ENCODE assay signal across 8 mouse cellular contexts in genomic region chr8:128362940-128363595, GRCm38 (mm10). TPM values are rescaled to one million over a fixed set of nuclear protein-coding genes. Genes with fewer than 3 reads are reported as not detected.
A peak's percentile ranks its signal among the peaks of the same experiment; 100 is the strongest.
DNase-seq lines count a peak whose midpoint lies in the region; ATAC-seq and TF ChIP-seq lines count a peak whose summit lies in the region.

No protein-coding gene starts in this region.

- H3K4me2 ChIP-seq in lung, postnatal 0 days (replicated peaks; ENCODE audit: low read depth, low read length) = peak overlapping the region; percentile 86

- TF ChIP-seq RAD21 in MEL (IDR thresholded peaks at IDR 0.05; ENCODE audit: low read depth, low read length) = peak; percentile 69

- no peaks in the 10 kb centered on the region for H3K36me3 ChIP-seq in MEL (ENCODE audit: control insufficient read depth in 1 of 2, insufficient read depth in 2 of 2, low read length in 2 of 2)
- no peaks in the 10 kb centered on the region for H3K36me3 ChIP-seq in hindbrain, embryonic 10.5 days
- H3K36me3 ChIP-seq in lung, postnatal 0 days (ENCODE audit: insufficient read depth, low read length) = no peaks in the 10 kb centered on the region

- no peaks in the 10 kb centered on the region for H3K9me3 ChIP-seq in MEL (replicated peaks; ENCODE audit: insufficient read depth, low read length)
- H3K9me3 ChIP-seq in hindbrain, embryonic 10.5 days = no peaks in the 10 kb centered on the region
- H3K9me3 ChIP-seq in lung, postnatal 0 days (ENCODE audit: low read length) = no peaks in the 10 kb centered on the region

- no peak overlapping the region for H3K27ac ChIP-seq in MEL (ENCODE audit: control insufficient read depth, low read depth, low read length)
- no peak overlapping the region for H3K27ac ChIP-seq in cerebellum, adult 2 months (ENCODE audit: insufficient read depth, low read length)
- H3K27ac ChIP-seq in hindbrain, embryonic 10.5 days = no peak overlapping the region
- no peak overlapping the region for H3K27ac ChIP-seq in lung, postnatal 0 days (ENCODE audit: low read length)

- WGBS in cerebellum, adult 2 months = 11% methylated on average over 11 of the region's 11 CpGs
- WGBS in hindbrain, embryonic 10.5 days = 13% methylated on average over 11 of the region's 11 CpGs
- 7% methylated on average over 11 of the region's 11 CpGs for WGBS in lung, postnatal 0 days

- ATAC-seq in frontal cortex, adult (ENCODE audit: low TSS enrichment) = peak; percentile 79
- peak; percentile 31; the same call in 1 of the 2 replicates for ATAC-seq in lung, postnatal 0 days

- TF ChIP-seq CTCF in MEL (IDR thresholded peaks at IDR 0.05 in 2 of 3, conservative IDR thresholded peaks at IDR 0.05 in 1 of 3; ENCODE audit: control insufficient read depth in 1 of 3, insufficient read depth in 1 of 3, low read depth in 2 of 3, low read length in 3 of 3, poor library complexity in 1 of 3, severe bottlenecking in 1 of 3) = peak; percentile 68 to 70 (median 69)
- TF ChIP-seq CTCF in cerebellum, adult 2 months (IDR thresholded peaks at IDR 0.05; ENCODE audit: borderline replicate concordance, insufficient read depth, low read depth, low read length) = peak; percentile 81
- peak; percentile 97 for TF ChIP-seq CTCF in lung, postnatal 0 days (IDR thresholded peaks at IDR 0.05)

- no peaks in the 10 kb centered on the region for H3K27me3 ChIP-seq in MEL (ENCODE audit: control insufficient read depth in 1 of 2, insufficient read depth in 2 of 2, low read length in 2 of 2)
- H3K27me3 ChIP-seq in cerebellum, adult 2 months (ENCODE audit: control insufficient read depth, insufficient read depth, low read length) = no peaks in the 10 kb centered on the region
- H3K27me3 ChIP-seq in hindbrain, embryonic 10.5 days (ENCODE audit: insufficient read depth, poor library complexity, severe bottlenecking) = peaks cover 30% of the 10 kb centered on the region; the same call in 1 of the 2 replicates
- no peaks in the 10 kb centered on the region for H3K27me3 ChIP-seq in lung, postnatal 0 days (replicated peaks; ENCODE audit: insufficient read depth, low read length)

- no peak overlapping the region for H3K4me3 ChIP-seq in MEL (ENCODE audit: control insufficient read depth in 1 of 2, insufficient read depth in 1 of 2, low read depth in 2 of 2, low read length in 2 of 2)
- H3K4me3 ChIP-seq in cerebellum, adult 2 months (replicated peaks; ENCODE audit: insufficient read depth, low read depth, low read length) = no peak overlapping the region
- 0 out of 2 replicates have a peak overlapping the region, but pooled peaks have one; percentile 78 for H3K4me3 ChIP-seq in hindbrain, embryonic 10.5 days
- peak overlapping the region; percentile 82 for H3K4me3 ChIP-seq in lung, postnatal 0 days (ENCODE audit: low read depth, low read length)

- TF ChIP-seq POLR2A in MEL (IDR thresholded peaks at IDR 0.05; ENCODE audit: control insufficient read depth in 1 of 2, insufficient read depth in 1 of 2, low read depth in 1 of 2, low read length in 2 of 2, poor library complexity in 1 of 2) = no peak
- TF ChIP-seq POLR2A in cerebellum, adult 2 months (IDR thresholded peaks at IDR 0.05; ENCODE audit: borderline replicate concordance, insufficient read depth, low read length) = no peak

- H3K4me1 ChIP-seq in MEL (ENCODE audit: control insufficient read depth in 1 of 2, insufficient read depth in 2 of 2, low read length in 2 of 2) = no peaks in the 10 kb centered on the region
- H3K4me1 ChIP-seq in cerebellum, adult 2 months (ENCODE audit: control insufficient read depth, insufficient read depth, low read length) = no peaks in the 10 kb centered on the region
- H3K4me1 ChIP-seq in hindbrain, embryonic 10.5 days (replicated peaks) = peaks cover 54% of the 10 kb centered on the region
- H3K4me1 ChIP-seq in lung, postnatal 0 days (ENCODE audit: insufficient read depth, low read depth, low read length) = no peaks in the 10 kb centered on the region

- no peaks in the 10 kb centered on the region for H3K79me2 ChIP-seq in MEL (ENCODE audit: control insufficient read depth, insufficient read depth, low read length, poor library complexity)

- peak; percentile 59 for DNase-seq in MEL (ENCODE audit: low read depth, low spot score)
- DNase-seq in cerebellum, adult 2 months = peak; percentile 62 to 69
- DNase-seq in hindbrain, embryonic 10.5 days (ENCODE audit: low spot score) = peak; percentile 76
- DNase-seq in layer of hippocampus, adult 9-10 months (ENCODE audit: low spot score) = peak; percentile 90
- peak; percentile 92 for DNase-seq in lung, postnatal 0 days (ENCODE audit: low spot score)
- peak; percentile 57 for DNase-seq in ovary, postnatal 36 days (ENCODE audit: low spot score)
- DNase-seq in thymus, postnatal 14 days = peak; percentile 87

- TF ChIP-seq EP300 in MEL (IDR thresholded peaks at IDR 0.05; ENCODE audit: low read depth in 1 of 2, low read length in 2 of 2) = no peak
- no peak for TF ChIP-seq EP300 in lung, postnatal 0 days (IDR thresholded peaks at IDR 0.05)

- H3K9ac ChIP-seq in MEL (ENCODE audit: control insufficient read depth, low read depth, low read length, poor library complexity, severe bottlenecking) = no peak overlapping the region
- no peak overlapping the region for H3K9ac ChIP-seq in lung, postnatal 0 days (replicated peaks; ENCODE audit: low read depth)

TF ChIP-seq in MEL, 35 proteins besides CTCF, POLR2A, EP300 and RAD21:
- TF ChIP-seq ZC3H11A (IDR thresholded peaks at IDR 0.05; ENCODE audit: low read depth, low read length) = peak; percentile 40
- peak; percentile 77 for TF ChIP-seq SMC3 (IDR thresholded peaks at IDR 0.05; ENCODE audit: low read depth, low read length)
- TF ChIP-seq SIN3A (IDR thresholded peaks at IDR 0.05; ENCODE audit: low read length) = no peak
- no peak for TF ChIP-seq MAZ (IDR thresholded peaks at IDR 0.05; ENCODE audit: low read depth, low read length)
- no peak for TF ChIP-seq MYB (IDR thresholded peaks at IDR 0.05; ENCODE audit: low read depth, low read length)

RNA-seq across cellular contexts. Expression of gene Nrp1, which starts 4.7 kb away (rescaled TPM):
- not detected in 2 replicates for total RNA-seq in MEL (2012; rRNA removed)
- not detected for polyA plus RNA-seq in MEL (2012; ENCODE audit: insufficient read depth in 1 of 2, insufficient read length in 2 of 2, low read depth in 1 of 2, low replicate concordance in 2 of 2, missing spikeins in 1 of 2)
- 7.2 and 7.8 TPM in 2 replicates for polyA plus RNA-seq in cerebellum, adult 2 months (2012; rRNA removed)
- 34.8 and 39.2 TPM in 2 replicates for polyA plus RNA-seq in hindbrain, embryonic 10.5 days (2016; fragmentation: Nextera tagmentation; extraction: Ambion mirVana)
- polyA plus RNA-seq in lung, postnatal 0 days (2015; fragmentation: Nextera tagmentation; extraction: Ambion mirVana) = 158 and 187 TPM in 2 replicates

Comparison
In these comparisons a context has a peak if more than half of its experiments do, and no peak if none do; other contexts are left out.
1. H3K4me3 ChIP-seq: peak in hindbrain, embryonic 10.5 days (single experiment) and lung, postnatal 0 days (single experiment); none in MEL (0 of 2) and cerebellum, adult 2 months (single experiment).
2. Peak in every context shown above with its lines, with median percentiles within 50 percentile points of each other: DNase-seq and CTCF ChIP-seq.